Mouse (Mus musculus): Measurements from ENCODE around the gene 2900026A02Rik.
A peak's percentile ranks its signal among the peaks of the same experiment; 100 is the strongest.

The 2900026A02Rik gene

GRCm38 (mm10) chr5:113221147-113221865 is at the start of gene 2900026A02Rik:
2900026A02Rik (minus strand) TSS chr5:113221236.
- peak; percentile 20 for DNase-seq

- DNase-seq = no peak
Observed at GRCm38 (mm10) chr5:113270043-113270442, 49.0 kb upstream of the 2900026A02Rik start.

GRCm38 (mm10) chr5:113268246-113268645 is 47.2 kb upstream of the 2900026A02Rik start:
- DNase-seq = no peak

GRCm38 (mm10) chr5:113265637-113266036 is 44.6 kb upstream of the 2900026A02Rik start:
- DNase-seq = no peak

- no peak for DNase-seq
Observed at GRCm38 (mm10) chr5:113250806-113251205, 29.8 kb upstream of the 2900026A02Rik start.

- no peak for DNase-seq
Observed at GRCm38 (mm10) chr5:113249263-113249930, 28.4 kb upstream of the 2900026A02Rik start.

- DNase-seq = no peak
Observed at GRCm38 (mm10) chr5:113230196-113230595, 9.2 kb upstream of the 2900026A02Rik start.

- peak; percentile 76 for DNase-seq
Observed at GRCm38 (mm10) chr5:113226632-113227102, 5.6 kb upstream of the 2900026A02Rik start, which contains the start of gene Tmem211. Tmem211 (plus strand) TSS chr5:113226909.

DNA sequence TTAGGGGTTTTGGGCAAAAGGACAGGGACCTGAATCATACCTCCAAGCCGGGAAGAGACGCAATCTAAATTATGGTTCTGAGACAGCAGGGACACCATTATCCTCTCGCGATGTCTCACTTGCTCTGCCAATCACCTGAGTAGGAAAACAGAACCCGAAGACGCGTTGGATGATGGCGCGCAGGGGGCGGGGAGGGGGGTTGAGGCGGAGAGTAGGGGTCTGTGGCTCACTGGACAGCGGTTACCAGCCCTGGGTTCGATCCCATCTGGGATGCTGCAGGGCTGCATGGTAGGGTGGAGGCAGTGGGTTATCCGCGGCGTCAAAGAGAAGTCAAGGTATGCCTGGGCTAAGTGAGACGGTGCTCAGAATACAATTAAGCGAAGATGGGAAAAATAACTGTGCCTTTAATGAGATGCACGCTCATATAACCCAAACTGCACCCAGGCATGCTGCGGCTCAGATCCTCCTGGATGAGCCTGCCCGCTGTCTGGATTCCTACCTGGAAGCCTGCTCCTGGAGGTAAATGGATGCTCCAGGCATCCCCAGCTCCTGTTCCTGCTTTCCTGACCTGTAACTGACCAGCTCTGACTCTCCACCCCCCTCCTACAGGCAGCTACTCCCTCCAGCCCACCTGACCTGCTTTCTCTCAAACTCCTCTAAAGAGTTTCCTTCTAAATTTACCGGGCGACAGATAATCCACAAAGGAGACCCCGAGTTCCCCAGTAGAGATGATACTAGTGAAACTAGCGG is 4.8 kb upstream of the 2900026A02Rik start:
- no peak for DNase-seq

DNA sequence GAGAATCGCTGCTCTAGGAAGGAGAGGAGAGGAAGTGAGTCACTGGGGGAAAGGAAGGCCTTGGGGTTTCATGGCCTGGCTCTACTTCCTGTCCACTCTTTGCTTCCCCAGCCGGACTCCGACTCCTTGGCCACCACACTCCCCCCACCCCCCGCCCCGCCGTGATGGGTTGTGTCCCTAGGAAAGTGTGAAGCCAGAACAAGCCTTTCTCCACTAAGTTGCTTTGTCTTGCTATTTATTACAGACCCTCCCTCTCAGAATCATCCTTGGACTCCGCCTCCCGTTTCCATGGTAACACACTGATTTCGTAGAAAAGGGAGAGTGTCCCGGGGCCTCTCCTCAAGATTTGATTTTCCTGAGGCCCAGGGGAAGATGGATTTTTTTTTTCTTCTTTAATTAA is 4.2 kb upstream of the 2900026A02Rik start:
- no peak for DNase-seq

GRCm38 (mm10) chr5:113223888-113224287 is 2.9 kb upstream of the 2900026A02Rik start:
- DNase-seq = no peak

DNA sequence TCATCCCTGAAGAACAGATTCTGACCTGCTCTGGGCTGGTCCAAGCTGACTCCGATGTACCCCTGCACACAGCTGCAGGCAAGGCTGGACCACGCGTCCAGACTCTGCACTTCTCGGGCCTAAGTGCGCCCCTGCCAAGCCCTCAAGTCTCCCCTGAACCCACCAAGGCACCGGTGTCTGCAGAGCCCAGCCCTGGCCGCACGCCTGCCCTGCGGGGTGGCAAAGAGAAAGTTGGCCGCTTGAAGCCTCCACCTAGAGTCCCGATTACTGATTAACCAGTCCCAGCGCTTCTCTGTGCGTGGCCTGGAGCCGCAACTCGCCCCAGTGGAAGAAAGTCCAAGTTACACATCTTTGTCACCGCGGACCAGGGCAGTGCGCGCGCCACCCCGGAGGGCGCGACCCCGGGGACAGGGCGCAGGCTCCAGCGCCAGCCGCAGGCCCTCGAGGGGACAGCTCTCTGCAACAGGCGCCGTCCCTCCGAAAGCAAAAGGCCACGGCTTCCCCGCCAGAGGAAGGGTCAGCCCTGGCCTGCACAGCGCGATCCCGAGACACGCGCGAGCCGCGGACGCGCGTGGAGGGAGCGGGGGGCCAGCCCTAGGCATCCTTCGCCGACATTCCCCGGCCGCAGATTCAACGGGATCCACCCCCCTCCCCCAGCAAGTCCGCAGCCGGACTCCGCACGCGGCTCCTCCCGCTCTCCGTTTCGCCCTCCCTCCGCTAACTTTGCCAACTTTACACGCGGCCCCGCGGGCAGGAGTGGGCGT is 471 bp downstream of the 2900026A02Rik start:
- DNase-seq = no peak

- DNase-seq = no peak
Observed at GRCm38 (mm10) chr5:113219876-113220275, 1.2 kb downstream of the 2900026A02Rik start.

DNA sequence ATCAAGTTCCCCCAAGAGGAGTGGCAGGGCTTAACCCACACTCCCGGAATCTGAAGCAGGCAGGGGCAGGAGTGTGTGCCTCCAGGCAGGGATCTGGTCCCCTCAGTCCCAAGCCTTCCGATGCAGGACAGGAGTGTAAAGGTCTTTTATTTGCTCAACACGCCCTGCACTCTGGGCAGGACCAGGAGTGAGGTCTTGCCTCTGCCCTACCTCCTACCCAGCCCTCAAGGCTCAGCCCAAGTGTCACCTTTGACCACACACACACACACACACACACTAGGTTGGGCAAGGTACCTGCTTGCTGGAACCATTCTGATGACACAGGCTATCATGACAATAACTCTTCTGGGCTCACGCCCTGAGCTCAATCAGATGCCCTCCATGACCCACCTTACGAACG is 1.6 kb downstream of the 2900026A02Rik start:
- DNase-seq = no peak

DNA sequence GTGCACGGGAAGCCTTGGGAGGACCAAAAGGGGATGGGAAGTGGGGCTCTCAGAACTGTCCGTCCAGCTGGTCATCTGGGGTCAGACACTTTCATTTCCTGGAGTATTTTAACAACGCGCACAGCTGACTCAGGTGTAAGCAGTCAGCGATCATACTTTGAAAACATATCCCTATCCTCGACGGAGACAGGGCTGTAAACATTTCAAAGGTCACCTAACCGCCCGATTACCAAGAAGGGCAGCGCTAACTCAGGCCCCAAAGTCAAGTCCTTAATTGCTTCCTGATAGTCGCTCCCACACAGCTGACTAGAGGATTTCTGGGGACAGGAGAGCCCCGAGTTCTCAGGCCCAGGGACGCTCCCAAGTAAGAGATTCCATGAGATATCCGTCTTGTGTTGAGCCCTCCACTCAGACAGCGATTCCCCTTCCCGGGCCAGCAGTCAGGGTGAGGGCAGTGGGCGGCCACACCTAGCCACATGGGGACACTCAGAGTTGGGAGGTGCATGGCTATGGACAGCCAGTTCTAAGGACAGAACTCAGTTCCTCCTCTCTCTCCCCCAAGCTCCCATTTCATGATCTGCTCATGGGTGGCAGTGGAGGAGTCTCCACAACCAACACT is 2.3 kb downstream of the 2900026A02Rik start:
- DNase-seq = no peak

DNA sequence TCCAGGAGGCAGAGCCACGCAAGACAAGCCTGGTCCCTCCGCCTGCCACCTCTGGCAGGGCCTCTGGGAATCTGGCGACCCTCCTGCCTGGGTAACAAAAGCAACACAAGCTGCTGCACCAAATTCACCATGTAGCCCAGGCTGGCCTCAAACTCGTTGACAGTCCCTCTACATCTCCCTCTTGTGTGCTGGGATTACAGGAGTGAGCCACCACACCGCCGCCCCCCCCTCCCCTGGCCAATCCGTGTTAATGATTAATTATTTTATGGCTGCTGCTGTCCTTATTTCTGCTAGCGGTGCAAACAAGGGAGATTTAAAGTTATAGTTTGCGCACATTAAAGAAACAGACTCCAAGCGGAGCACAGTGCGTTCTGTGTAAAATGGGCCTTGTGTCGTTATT is 4.0 kb downstream of the 2900026A02Rik start:
- no peak for DNase-seq

DNA sequence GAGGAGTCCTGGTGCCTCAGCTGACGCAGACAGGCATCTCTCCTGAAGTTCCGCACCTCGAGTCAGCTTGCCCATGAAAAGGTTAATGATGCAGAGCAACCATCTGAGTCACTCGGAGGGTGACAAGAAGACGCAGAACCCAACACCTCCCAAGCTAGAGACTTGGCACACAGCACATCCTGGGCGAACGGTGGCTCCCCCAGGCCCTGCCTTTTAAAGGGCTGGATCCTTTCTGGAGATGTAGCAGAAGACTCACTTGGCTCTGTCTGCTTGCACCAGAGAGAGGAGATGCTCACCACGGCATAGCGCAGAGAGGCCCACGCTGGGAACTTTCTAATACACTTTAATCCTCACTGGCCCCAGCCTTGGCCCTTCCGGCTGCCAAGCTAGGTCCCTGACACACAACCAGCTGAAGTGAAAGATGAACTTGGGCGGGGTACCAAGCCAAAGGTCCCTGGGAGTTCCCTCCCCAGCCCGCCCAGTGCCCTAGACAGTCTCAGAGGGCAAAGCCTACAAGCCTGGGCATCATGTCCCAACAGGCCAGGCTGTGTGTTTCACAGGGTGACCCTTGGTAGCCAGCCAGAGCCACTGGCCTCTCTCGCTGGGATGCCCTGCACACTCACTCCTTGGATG is 4.6 kb downstream of the 2900026A02Rik start:
- no peak for DNase-seq

GRCm38 (mm10) chr5:113215610-113216011 is 5.4 kb downstream of the 2900026A02Rik start:
- no peak for DNase-seq

GRCm38 (mm10) chr5:113214455-113214854 is 6.6 kb downstream of the 2900026A02Rik start:
- DNase-seq = no peak

GRCm38 (mm10) chr5:113214041-113214440 is 7.0 kb downstream of the 2900026A02Rik start:
- DNase-seq = no peak

GRCm38 (mm10) chr5:113212156-113212835 is 8.7 kb downstream of the 2900026A02Rik start:
- no peak for DNase-seq
